Mouse (Mus musculus) olfactory bulb, adult 2 months (tissue): ENCODE data around the gene Snx20.

Source experiments
- CTCF ChIP-seq: fragments of 200-500 bp; IDR thresholded peaks from 2 replicates; pipeline ENCODE4 v1.5.1; 2012; ENCODE audit warnings: low read depth, mild to moderate bottlenecking, low read length, moderate library complexity; ENCODE audit not compliant: insufficient read depth
- POLR2A ChIP-seq: fragments of 200-500 bp; IDR thresholded peaks from 2 replicates; pipeline ENCODE4 v1.6.1; 2012; ENCODE audit warnings: mild to moderate bottlenecking, low read depth, low read length, moderate library complexity; ENCODE audit not compliant: insufficient read depth

DNA sequence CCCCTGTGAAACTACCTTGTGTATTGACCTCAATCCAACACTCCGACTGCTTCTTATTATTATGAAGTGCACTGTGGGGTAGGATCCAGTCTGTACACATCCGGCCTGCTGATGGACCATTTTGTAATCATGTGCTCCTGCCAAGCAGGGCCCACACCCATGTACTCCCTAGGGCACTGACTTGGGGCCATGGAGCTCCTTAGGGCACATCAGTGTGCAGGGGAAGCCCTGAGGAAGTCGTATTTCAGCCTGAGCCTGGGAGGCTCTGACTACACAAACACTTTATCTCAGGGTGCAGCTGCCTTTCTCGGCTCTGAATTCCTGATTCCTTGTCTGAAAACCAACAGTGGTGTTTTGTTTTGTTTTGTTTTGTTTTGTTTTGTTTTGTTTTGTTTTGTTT, 5.7 kb downstream of the Snx20 start:
- TF ChIP-seq CTCF (no peak), POLR2A (no peak)
